Mouse (Mus musculus): ENCODE data around the gene C2cd2. TPM values are rescaled to one million over a fixed set of nuclear protein-coding genes. Genes with fewer than 3 reads are reported as not detected.

Gene C2cd2
- polyA plus RNA-seq, 1 experiment: 32.7 TPM

GRCm38 (mm10) chr16:97977277-97977676 is 14.9 kb upstream of the C2cd2 start:
- WGBS: 54% methylated on average over 1 of the region's 1 CpGs
- TF ChIP-seq CTCF (IDR thresholded peaks at IDR 0.05; ENCODE audit: insufficient read depth, low read length) (no peak), POLR2A (IDR thresholded peaks at IDR 0.05; ENCODE audit: borderline replicate concordance, extremely low read depth, low read depth, low read length) (no peak)
- DNase-seq: no peak
- H3K4me1 ChIP-seq (ENCODE audit: control insufficient read depth, insufficient read depth, low read length): no peaks in the 10 kb centered on the region
- H3K4me3 ChIP-seq (replicated peaks; ENCODE audit: extremely low read depth, low read depth, low read length): no peak overlapping the region

GRCm38 (mm10) chr16:97963956-97964540 is 1.6 kb upstream of the C2cd2 start:
- no peak for DNase-seq
- Histone ChIP-seq H3K4me3 (replicated peaks; ENCODE audit: extremely low read depth, low read depth, low read length) (no peak overlapping the region), H3K4me1 (ENCODE audit: control insufficient read depth, insufficient read depth, low read length) (no peaks in the 10 kb centered on the region)
- WGBS: 71% methylated on average over 3 of the region's 3 CpGs
- TF ChIP-seq CTCF (IDR thresholded peaks at IDR 0.05; ENCODE audit: insufficient read depth, low read length): no peak
- no peak for TF ChIP-seq POLR2A (IDR thresholded peaks at IDR 0.05; ENCODE audit: borderline replicate concordance, extremely low read depth, low read depth, low read length)

- 4% methylated on average over 36 of the region's 36 CpGs for WGBS
- Histone ChIP-seq H3K4me1 (ENCODE audit: control insufficient read depth, insufficient read depth, low read length) (no peaks in the 10 kb centered on the region), H3K4me3 (replicated peaks; ENCODE audit: extremely low read depth, low read depth, low read length) (peak overlapping the region; percentile 86)
- TF ChIP-seq POLR2A (IDR thresholded peaks at IDR 0.05; ENCODE audit: borderline replicate concordance, extremely low read depth, low read depth, low read length) (no peak), CTCF (IDR thresholded peaks at IDR 0.05; ENCODE audit: insufficient read depth, low read length) (no peak)
- DNase-seq: no peak
These were observed 832 bp downstream of the C2cd2 start for GRCm38 (mm10) chr16:97961381-97962150.

- no peak for DNase-seq
- no peaks in the 10 kb centered on the region for H3K4me1 ChIP-seq (ENCODE audit: control insufficient read depth, insufficient read depth, low read length)
- no peak overlapping the region for H3K4me3 ChIP-seq (replicated peaks; ENCODE audit: extremely low read depth, low read depth, low read length)
- no peak for TF ChIP-seq CTCF (IDR thresholded peaks at IDR 0.05; ENCODE audit: insufficient read depth, low read length)
- no peak for TF ChIP-seq POLR2A (IDR thresholded peaks at IDR 0.05; ENCODE audit: borderline replicate concordance, extremely low read depth, low read depth, low read length)
- 84% methylated on average over 3 of the region's 3 CpGs for WGBS
These were observed 2.0 kb downstream of the C2cd2 start for GRCm38 (mm10) chr16:97960348-97960747.

- TF ChIP-seq POLR2A (IDR thresholded peaks at IDR 0.05; ENCODE audit: borderline replicate concordance, extremely low read depth, low read depth, low read length) (no peak), CTCF (IDR thresholded peaks at IDR 0.05; ENCODE audit: insufficient read depth, low read length) (no peak)
- no peaks in the 10 kb centered on the region for H3K4me1 ChIP-seq (ENCODE audit: control insufficient read depth, insufficient read depth, low read length)
- no peak for DNase-seq
- no peak overlapping the region for H3K4me3 ChIP-seq (replicated peaks; ENCODE audit: extremely low read depth, low read depth, low read length)
These were observed 3.9 kb downstream of the C2cd2 start for GRCm38 (mm10) chr16:97958401-97958973.

- TF ChIP-seq POLR2A (IDR thresholded peaks at IDR 0.05; ENCODE audit: borderline replicate concordance, extremely low read depth, low read depth, low read length) (no peak), CTCF (IDR thresholded peaks at IDR 0.05; ENCODE audit: insufficient read depth, low read length) (no peak)
These were observed 4.8 kb downstream of the C2cd2 start for GRCm38 (mm10) chr16:97957626-97958025.

GRCm38 (mm10) chr16:97956011-97956410 is 6.4 kb downstream of the C2cd2 start:
- 83% methylated on average over 2 of the region's 2 CpGs for WGBS
- Histone ChIP-seq H3K4me3 (replicated peaks; ENCODE audit: extremely low read depth, low read depth, low read length) (no peak overlapping the region), H3K4me1 (ENCODE audit: control insufficient read depth, insufficient read depth, low read length) (no peaks in the 10 kb centered on the region)
- DNase-seq: no peak
- no peak for TF ChIP-seq POLR2A (IDR thresholded peaks at IDR 0.05; ENCODE audit: borderline replicate concordance, extremely low read depth, low read depth, low read length)
- TF ChIP-seq CTCF (IDR thresholded peaks at IDR 0.05; ENCODE audit: insufficient read depth, low read length): no peak

More at GRCm38 (mm10) chr16:97957626-97958025, 4.8 kb downstream of the C2cd2 start:
- Histone ChIP-seq H3K4me3 (replicated peaks; ENCODE audit: extremely low read depth, low read depth, low read length) (no peak overlapping the region), H3K4me1 (ENCODE audit: control insufficient read depth, insufficient read depth, low read length) (no peaks in the 10 kb centered on the region)
- DNase-seq: no peak

- Histone ChIP-seq H3K4me1 (ENCODE audit: control insufficient read depth, insufficient read depth, low read length) (no peaks in the 10 kb centered on the region), H3K4me3 (replicated peaks; ENCODE audit: extremely low read depth, low read depth, low read length) (no peak overlapping the region)
- DNase-seq: no peak
- TF ChIP-seq CTCF (IDR thresholded peaks at IDR 0.05; ENCODE audit: insufficient read depth, low read length): no peak
- no peak for TF ChIP-seq POLR2A (IDR thresholded peaks at IDR 0.05; ENCODE audit: borderline replicate concordance, extremely low read depth, low read depth, low read length)
- WGBS: 68% methylated on average over 2 of the region's 2 CpGs
These were observed 9.1 kb downstream of the C2cd2 start for GRCm38 (mm10) chr16:97953300-97953699.

GRCm38 (mm10) chr16:97952801-97953200 is 9.6 kb downstream of the C2cd2 start:
- 78% methylated on average over 9 of the region's 9 CpGs for WGBS
- no peaks in the 10 kb centered on the region for H3K4me1 ChIP-seq (ENCODE audit: control insufficient read depth, insufficient read depth, low read length)
- no peak overlapping the region for H3K4me3 ChIP-seq (replicated peaks; ENCODE audit: extremely low read depth, low read depth, low read length)
- DNase-seq: no peak
- TF ChIP-seq POLR2A (IDR thresholded peaks at IDR 0.05; ENCODE audit: borderline replicate concordance, extremely low read depth, low read depth, low read length): no peak
- no peak for TF ChIP-seq CTCF (IDR thresholded peaks at IDR 0.05; ENCODE audit: insufficient read depth, low read length)

All from lung, adult 2 months (tissue).